Mouse (Mus musculus): ENCODE measurements around the gene Slc48a1.

The Slc48a1 gene

GRCm38 (mm10) chr15:97751676-97752075 lies 26.6 kb upstream of the Slc48a1 start:
- no peak for DNase-seq (ENCODE audit: extremely low spot score, low read depth, low spot score)

- DNase-seq (ENCODE audit: extremely low spot score, low read depth, low spot score) = no peak
Observed at GRCm38 (mm10) chr15:97752491-97752890, 25.8 kb upstream of the Slc48a1 start.

GRCm38 (mm10) chr15:97754476-97754875 lies 23.8 kb upstream of the Slc48a1 start:
- DNase-seq (ENCODE audit: extremely low spot score, low read depth, low spot score) = no peak

- DNase-seq (ENCODE audit: extremely low spot score, low read depth, low spot score) = no peak
Observed at GRCm38 (mm10) chr15:97755361-97755760, 23.0 kb upstream of the Slc48a1 start.

GRCm38 (mm10) chr15:97760006-97760405 lies 18.3 kb upstream of the Slc48a1 start:
- no peak for DNase-seq (ENCODE audit: extremely low spot score, low read depth, low spot score)

GRCm38 (mm10) chr15:97760952-97761351 lies 17.4 kb upstream of the Slc48a1 start:
- DNase-seq (ENCODE audit: extremely low spot score, low read depth, low spot score) = no peak

- no peak for DNase-seq (ENCODE audit: extremely low spot score, low read depth, low spot score)
Observed at GRCm38 (mm10) chr15:97761438-97761837, 16.9 kb upstream of the Slc48a1 start.

GRCm38 (mm10) chr15:97762733-97763132 lies 15.6 kb upstream of the Slc48a1 start:
- DNase-seq (ENCODE audit: extremely low spot score, low read depth, low spot score) = no peak

- no peak for DNase-seq (ENCODE audit: extremely low spot score, low read depth, low spot score)
Observed at GRCm38 (mm10) chr15:97763256-97764049, 14.9 kb upstream of the Slc48a1 start.

GRCm38 (mm10) chr15:97764532-97764931 lies 13.8 kb upstream of the Slc48a1 start:
- DNase-seq (ENCODE audit: extremely low spot score, low read depth, low spot score) = no peak

- no peak for DNase-seq (ENCODE audit: extremely low spot score, low read depth, low spot score)
Observed at GRCm38 (mm10) chr15:97765090-97765794, 13.1 kb upstream of the Slc48a1 start.

- DNase-seq (ENCODE audit: extremely low spot score, low read depth, low spot score) = no peak
Observed at GRCm38 (mm10) chr15:97766194-97766593, 12.1 kb upstream of the Slc48a1 start.

GRCm38 (mm10) chr15:97766594-97767279 lies 11.6 kb upstream of the Slc48a1 start:
- DNase-seq (ENCODE audit: extremely low spot score, low read depth, low spot score) = no peak

- no peak for DNase-seq (ENCODE audit: extremely low spot score, low read depth, low spot score)
Observed at GRCm38 (mm10) chr15:97767280-97768186, 10.8 kb upstream of the Slc48a1 start, which contains the start of gene Rapgef3. TSS of gene Rapgef3 (minus strand) at chr15:97767972.

GRCm38 (mm10) chr15:97768192-97768591 lies 10.1 kb upstream of the Slc48a1 start:
- DNase-seq (ENCODE audit: extremely low spot score, low read depth, low spot score) = no peak

GRCm38 (mm10) chr15:97770280-97770679 lies 8.0 kb upstream of the Slc48a1 start:
- DNase-seq (ENCODE audit: extremely low spot score, low read depth, low spot score) = no peak

GRCm38 (mm10) chr15:97773108-97773507 lies 5.2 kb upstream of the Slc48a1 start:
- no peak for DNase-seq (ENCODE audit: extremely low spot score, low read depth, low spot score)

GRCm38 (mm10) chr15:97773961-97774370 lies 4.4 kb upstream of the Slc48a1 start:
- no peak for DNase-seq (ENCODE audit: extremely low spot score, low read depth, low spot score)

GRCm38 (mm10) chr15:97776514-97776913 lies 1.8 kb upstream of the Slc48a1 start:
- DNase-seq (ENCODE audit: extremely low spot score, low read depth, low spot score) = no peak

GRCm38 (mm10) chr15:97776919-97777318 lies 1.4 kb upstream of the Slc48a1 start:
- no peak for DNase-seq (ENCODE audit: extremely low spot score, low read depth, low spot score)

GRCm38 (mm10) chr15:97779576-97779975 lies 1.3 kb downstream of the Slc48a1 start:
- DNase-seq (ENCODE audit: extremely low spot score, low read depth, low spot score) = no peak

Data from hindlimb bud, embryonic 11.5 days (tissue).